Mouse (Mus musculus) 3134 (cell line): ENCODE data around the gene Akap6.

Experiments used
- DNase-seq: peaks from one replicate; pipeline ENCODE4 v3.0.0-alpha.2; 2011; ENCODE audit warnings: low spot score; ENCODE audit not compliant: insufficient read length; ENCODE audit errors: extremely low read depth

Gene Akap6

GRCm38 (mm10) chr12:52845982-52846381 is 146.8 kb downstream of the Akap6 start:
- DNase-seq, result no peak

GRCm38 (mm10) chr12:52847020-52847419 is 147.8 kb downstream of the Akap6 start:
- no peak for DNase-seq

GRCm38 (mm10) chr12:52847830-52848518 is 148.8 kb downstream of the Akap6 start:
- no peak for DNase-seq

GRCm38 (mm10) chr12:52848519-52848855 is 149.3 kb downstream of the Akap6 start:
- no peak for DNase-seq

GRCm38 (mm10) chr12:52849297-52849696 is 150.1 kb downstream of the Akap6 start:
- no peak for DNase-seq

- no peak for DNase-seq
These were observed 151.3 kb downstream of the Akap6 start for GRCm38 (mm10) chr12:52850332-52851036.

GRCm38 (mm10) chr12:52851221-52851620 is 152.0 kb downstream of the Akap6 start:
- DNase-seq, result no peak

- DNase-seq, result no peak
These were observed 155.1 kb downstream of the Akap6 start for GRCm38 (mm10) chr12:52854236-52854679.

GRCm38 (mm10) chr12:52856104-52856503 is 156.9 kb downstream of the Akap6 start:
- DNase-seq, result no peak

GRCm38 (mm10) chr12:52857306-52857705 is 158.1 kb downstream of the Akap6 start:
- no peak for DNase-seq

GRCm38 (mm10) chr12:52861922-52862321 is 162.7 kb downstream of the Akap6 start:
- no peak for DNase-seq

GRCm38 (mm10) chr12:52868000-52868624 is 168.9 kb downstream of the Akap6 start:
- no peak for DNase-seq

GRCm38 (mm10) chr12:52871604-52872003 is 172.4 kb downstream of the Akap6 start:
- DNase-seq, result no peak

GRCm38 (mm10) chr12:52874332-52874923 is 175.2 kb downstream of the Akap6 start:
- DNase-seq, result no peak

GRCm38 (mm10) chr12:52876065-52876464 is 176.9 kb downstream of the Akap6 start:
- DNase-seq, result no peak

GRCm38 (mm10) chr12:52876978-52877769 is 178.0 kb downstream of the Akap6 start:
- DNase-seq, result no peak

GRCm38 (mm10) chr12:52879324-52879723 is 180.1 kb downstream of the Akap6 start:
- DNase-seq, result no peak

GRCm38 (mm10) chr12:52892519-52892918 is 193.3 kb downstream of the Akap6 start:
- DNase-seq, result no peak

GRCm38 (mm10) chr12:52893656-52894405 is 194.6 kb downstream of the Akap6 start:
- no peak for DNase-seq
